Mouse (Mus musculus) spleen, adult 18-20 months (tissue): ENCODE data around the gene Dbndd2.
A peak's percentile ranks its signal among the peaks of the same experiment; 100 is the strongest.

ENCODE experiments used
- DNase-seq, 2 experiments: peaks; one replicate each; pipeline ENCODE4 v3.0.0; 2022; ENCODE audit warnings: mixed read lengths in 2 of 2

The Dbndd2 gene

GRCm38 (mm10) chr2:164504919-164505318 lies 19.0 kb downstream of the Dbndd2 start:
- no peak for DNase-seq

GRCm38 (mm10) chr2:164505619-164506347 lies 19.9 kb downstream of the Dbndd2 start:
- no peak for DNase-seq

GRCm38 (mm10) chr2:164507811-164508210 lies 21.9 kb downstream of the Dbndd2 start:
- no peak for DNase-seq

- DNase-seq = no peak
Measured at GRCm38 (mm10) chr2:164510621-164511190, 24.8 kb downstream of the Dbndd2 start.

GRCm38 (mm10) chr2:164512121-164512909 lies 26.4 kb downstream of the Dbndd2 start:
- DNase-seq = no peak

- DNase-seq = no peak
Measured at GRCm38 (mm10) chr2:164513389-164513788, 27.5 kb downstream of the Dbndd2 start.

GRCm38 (mm10) chr2:164514916-164515315 lies 29.0 kb downstream of the Dbndd2 start:
- DNase-seq = no peak

GRCm38 (mm10) chr2:164515897-164516296 lies 30.0 kb downstream of the Dbndd2 start:
- no peak for DNase-seq

- no peak for DNase-seq
Measured at GRCm38 (mm10) chr2:164516592-164516991, 30.7 kb downstream of the Dbndd2 start.

GRCm38 (mm10) chr2:164517485-164518221 lies 31.7 kb downstream of the Dbndd2 start:
- DNase-seq = peak; percentile 46 to 58

GRCm38 (mm10) chr2:164518266-164519170 lies 32.6 kb downstream of the Dbndd2 start:
- no peak for DNase-seq

- no peak for DNase-seq
Measured at GRCm38 (mm10) chr2:164519171-164519526, 33.2 kb downstream of the Dbndd2 start.

- peak; percentile 46 to 60 for DNase-seq
Measured at GRCm38 (mm10) chr2:164520782-164521181, 34.9 kb downstream of the Dbndd2 start.

- DNase-seq = peak; percentile 51 to 53
Measured at GRCm38 (mm10) chr2:164521841-164522240, 35.9 kb downstream of the Dbndd2 start.

- DNase-seq = no peak
Measured at GRCm38 (mm10) chr2:164522280-164522679, 36.4 kb downstream of the Dbndd2 start.

- DNase-seq = no peak
Measured at GRCm38 (mm10) chr2:164523301-164523773, 37.4 kb downstream of the Dbndd2 start.

GRCm38 (mm10) chr2:164528557-164528956 lies 42.7 kb downstream of the Dbndd2 start:
- no peak for DNase-seq

GRCm38 (mm10) chr2:164531169-164531568 lies 45.3 kb downstream of the Dbndd2 start:
- peak; percentile 34 to 77 for DNase-seq

- no peak for DNase-seq
Measured at GRCm38 (mm10) chr2:164534315-164534714, 48.4 kb downstream of the Dbndd2 start.

- no peak for DNase-seq
Measured at GRCm38 (mm10) chr2:164537003-164537402, 51.1 kb downstream of the Dbndd2 start.

- DNase-seq = no peak
Measured at GRCm38 (mm10) chr2:164540652-164541427, 54.9 kb downstream of the Dbndd2 start.
